Mouse (Mus musculus): Measurements from ENCODE around the gene Cyp2c69. TPM values are rescaled to one million over a fixed set of nuclear protein-coding genes. Genes with fewer than 3 reads are reported as not detected.

Gene Cyp2c69
- polyA plus RNA-seq, 1 experiment: not detected

Other genes starting within 250 kb of the Cyp2c69 start
- gene Cyp2c67, start 237.7 kb downstream of the Cyp2c69 start, polyA plus RNA-seq (2012; rRNA removed): 0.13 and 0.39 TPM in 2 replicates
- 22.4 and 24.5 TPM in 2 replicates for gene Cyp2c68, start 145.7 kb downstream of the Cyp2c69 start, polyA plus RNA-seq (2012; rRNA removed)
- gene Cyp2c40, start 74.0 kb downstream of the Cyp2c69 start, polyA plus RNA-seq (2012; rRNA removed): not detected in 2 replicates
- not detected in 2 replicates for gene Cyp2c37, start 105.6 kb upstream of the Cyp2c69 start, polyA plus RNA-seq (2012; rRNA removed)
- gene Cyp2c54, start 187.0 kb upstream of the Cyp2c69 start, polyA plus RNA-seq (2012; rRNA removed): not detected in 2 replicates
- gene Cyp2c50, start 202.9 kb upstream of the Cyp2c69 start, polyA plus RNA-seq (2012; rRNA removed): not detected in 2 replicates